Mouse (Mus musculus): Measurements from ENCODE around the gene Rrm1. TPM values are rescaled to one million over a fixed set of nuclear protein-coding genes. Genes with fewer than 3 reads are reported as not detected.
A peak's percentile ranks its signal among the peaks of the same experiment; 100 is the strongest.

The Rrm1 gene
- polyA plus RNA-seq, 1 experiment: 7.2 TPM

DNA sequence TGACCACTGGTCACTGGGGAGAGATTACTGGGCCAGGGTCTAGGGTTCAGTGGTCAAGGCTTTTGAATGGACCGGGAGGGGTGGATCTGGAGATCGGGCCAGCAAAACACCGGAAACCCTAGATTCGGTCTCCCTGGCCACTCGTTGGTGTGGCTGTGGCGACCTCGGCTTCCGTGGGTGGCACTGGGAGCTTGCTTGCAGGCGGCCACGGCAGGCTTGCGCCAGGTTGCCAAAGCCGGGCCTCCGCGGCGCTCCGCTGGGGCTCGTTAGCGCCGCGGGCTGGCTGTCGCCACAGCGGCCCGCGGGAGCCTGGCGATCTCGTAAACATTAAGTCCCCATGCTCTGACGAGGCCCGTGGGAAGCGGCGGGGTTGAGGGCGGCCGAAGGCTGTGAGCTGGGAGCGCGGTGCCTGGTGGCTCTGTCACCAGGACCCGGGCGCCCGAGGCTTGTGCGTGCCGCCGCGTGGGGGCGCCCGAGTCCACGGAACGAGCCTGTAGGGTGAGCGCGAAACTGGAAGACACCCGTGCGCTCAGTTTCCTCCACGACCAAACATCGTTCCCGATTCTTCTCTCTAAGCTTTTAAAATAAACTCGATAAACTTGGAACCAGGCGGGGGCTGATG lies 71.4 kb downstream of the Rrm1 start:
- TF ChIP-seq POLR2A (IDR thresholded peaks at IDR 0.05; ENCODE audit: borderline replicate concordance, extremely low read depth, low read depth, low read length): no peak
- peak; percentile 54 for TF ChIP-seq CTCF (IDR thresholded peaks at IDR 0.05; ENCODE audit: insufficient read depth, low read length)
- DNase-seq: peak; percentile 84
- Histone ChIP-seq H3K4me1 (ENCODE audit: control insufficient read depth, insufficient read depth, low read length) (no peaks in the 10 kb centered on the region), H3K4me3 (replicated peaks; ENCODE audit: extremely low read depth, low read depth, low read length) (no peak overlapping the region)
- WGBS: under 1% methylated on average over 54 of the region's 54 CpGs

- 64% methylated on average over 4 of the region's 4 CpGs for WGBS
These were observed 72.6 kb downstream of the Rrm1 start for GRCm38 (mm10) chr7:102514144-102514543.

GRCm38 (mm10) chr7:102516261-102517050 lies 75.0 kb downstream of the Rrm1 start:
- TF ChIP-seq CTCF (IDR thresholded peaks at IDR 0.05; ENCODE audit: insufficient read depth, low read length) (no peak), POLR2A (IDR thresholded peaks at IDR 0.05; ENCODE audit: borderline replicate concordance, extremely low read depth, low read depth, low read length) (no peak)
- Histone ChIP-seq H3K4me1 (ENCODE audit: control insufficient read depth, insufficient read depth, low read length) (no peaks in the 10 kb centered on the region), H3K4me3 (replicated peaks; ENCODE audit: extremely low read depth, low read depth, low read length) (no peak overlapping the region)
- peak; percentile 5 for DNase-seq
- WGBS: 38% methylated on average over 10 of the region's 10 CpGs

More at GRCm38 (mm10) chr7:102514144-102514543, 72.6 kb downstream of the Rrm1 start:
- DNase-seq: no peak
- no peaks in the 10 kb centered on the region for H3K4me1 ChIP-seq (ENCODE audit: control insufficient read depth, insufficient read depth, low read length)
- TF ChIP-seq POLR2A (IDR thresholded peaks at IDR 0.05; ENCODE audit: borderline replicate concordance, extremely low read depth, low read depth, low read length): no peak
- no peak for TF ChIP-seq CTCF (IDR thresholded peaks at IDR 0.05; ENCODE audit: insufficient read depth, low read length)
- no peak overlapping the region for H3K4me3 ChIP-seq (replicated peaks; ENCODE audit: extremely low read depth, low read depth, low read length)

- Histone ChIP-seq H3K4me3 (replicated peaks; ENCODE audit: extremely low read depth, low read depth, low read length) (no peak overlapping the region), H3K4me1 (ENCODE audit: control insufficient read depth, insufficient read depth, low read length) (no peaks in the 10 kb centered on the region)
- no peak for DNase-seq
- WGBS: 58% methylated on average over 2 of the region's 2 CpGs
- TF ChIP-seq POLR2A (IDR thresholded peaks at IDR 0.05; ENCODE audit: borderline replicate concordance, extremely low read depth, low read depth, low read length) (no peak), CTCF (IDR thresholded peaks at IDR 0.05; ENCODE audit: insufficient read depth, low read length) (no peak)
These were observed 75.5 kb downstream of the Rrm1 start for GRCm38 (mm10) chr7:102517051-102517335.

Other genes with a start within 250 kb of the Rrm1 start
- gene Nup98, start 231.5 kb upstream of the Rrm1 start, polyA plus RNA-seq (2012; rRNA removed): 14.2 and 17.8 TPM in 2 replicates
- 147 and 180 TPM in 2 replicates for gene Pgap2, start 231.5 kb upstream of the Rrm1 start, polyA plus RNA-seq (2012; rRNA removed)
- 101 and 113 TPM in 2 replicates for gene Rhog, start 185.6 kb upstream of the Rrm1 start, polyA plus RNA-seq (2012; rRNA removed)
- gene Stim1, start 173.9 kb upstream of the Rrm1 start, polyA plus RNA-seq (2012; rRNA removed): 74.0 and 78.7 TPM in 2 replicates
- not detected in 2 replicates for gene Olfr543, start 40.0 kb downstream of the Rrm1 start, polyA plus RNA-seq (2012; rRNA removed)
- gene Olfr544, start 46.6 kb downstream of the Rrm1 start, polyA plus RNA-seq (2012; rRNA removed): not detected in 2 replicates
- not detected in 2 replicates for gene Olfr545, start 57.9 kb downstream of the Rrm1 start, polyA plus RNA-seq (2012; rRNA removed)
- not detected in 2 replicates for gene Olfr547, start 93.1 kb downstream of the Rrm1 start, polyA plus RNA-seq (2012; rRNA removed)
- gene Olfr548-ps1, start 99.2 kb downstream of the Rrm1 start, polyA plus RNA-seq (2012; rRNA removed): not detected in 2 replicates
- gene Olfr549, start 108.2 kb downstream of the Rrm1 start, polyA plus RNA-seq (2012; rRNA removed): not detected in 2 replicates
- gene Trim21, start 123.8 kb downstream of the Rrm1 start, polyA plus RNA-seq (2012; rRNA removed): 6.1 and 9.7 TPM in 2 replicates
- 8.4 and 9.4 TPM in 2 replicates for gene Olfr550, start 129.7 kb downstream of the Rrm1 start, polyA plus RNA-seq (2012; rRNA removed)
- not detected in 2 replicates for gene Olfr551, start 150.2 kb downstream of the Rrm1 start, polyA plus RNA-seq (2012; rRNA removed)
- gene Olfr552, start 156.1 kb downstream of the Rrm1 start, polyA plus RNA-seq (2012; rRNA removed): 0.13 and 0.16 TPM in 2 replicates
- gene Olfr553, start 176.5 kb downstream of the Rrm1 start, polyA plus RNA-seq (2012; rRNA removed): not detected in 2 replicates
- not detected in 2 replicates for gene Olfr554, start 196.7 kb downstream of the Rrm1 start, polyA plus RNA-seq (2012; rRNA removed)
- not detected in 2 replicates for gene Olfr555, start 217.1 kb downstream of the Rrm1 start, polyA plus RNA-seq (2012; rRNA removed)
- gene Olfr556, start 223.2 kb downstream of the Rrm1 start, polyA plus RNA-seq (2012; rRNA removed): 0.12 and 0.19 TPM in 2 replicates
- gene Trim68, start 245.6 kb downstream of the Rrm1 start, polyA plus RNA-seq (2012; rRNA removed): 16.7 and 23.7 TPM in 2 replicates

All from lung, adult 2 months (tissue).